Mouse (Mus musculus): Measurements from ENCODE around the gene Gpr89. TPM values are rescaled to one million over a fixed set of nuclear protein-coding genes. Genes with fewer than 3 reads are reported as not detected.

The Gpr89 gene
- polyA plus RNA-seq, 1 experiment, result 23.5 TPM

DNA sequence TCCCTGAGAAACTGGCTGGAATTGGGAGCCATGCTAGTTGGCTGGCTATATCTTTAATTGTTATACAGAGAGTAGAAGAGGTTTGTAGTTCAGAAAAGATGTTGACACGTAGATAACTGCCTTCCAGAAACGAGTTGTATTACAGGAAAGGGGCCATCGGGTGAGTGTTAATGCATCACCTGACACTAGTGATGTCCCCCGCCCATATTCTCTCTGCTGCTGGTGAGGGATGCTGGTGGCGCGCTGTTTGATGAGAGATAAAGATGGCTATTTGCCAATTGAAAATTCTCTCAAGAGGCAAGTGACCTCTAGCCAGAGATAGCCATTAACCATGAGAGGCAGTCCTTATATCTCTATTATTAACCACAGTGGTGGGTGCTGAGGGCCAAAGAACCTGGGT lies 52.6 kb downstream of the Gpr89 start:
- peaks cover 6% of the 10 kb centered on the region for H3K36me3 ChIP-seq (ENCODE audit: control insufficient read depth, insufficient read depth, low read length)
- no peak overlapping the region for H3K27ac ChIP-seq (ENCODE audit: insufficient read depth, low read depth, low read length)
- TF ChIP-seq POLR2A (IDR thresholded peaks at IDR 0.05; ENCODE audit: low read depth, low read length), result no peak
- TF ChIP-seq CTCF (IDR thresholded peaks at IDR 0.05; ENCODE audit: extremely low read depth, insufficient read length, insufficient replicate concordance, low read depth, low read length), result no peak
- peaks cover 12% of the 10 kb centered on the region for H3K4me1 ChIP-seq (ENCODE audit: control insufficient read depth, insufficient read depth, insufficient read length, low read length)
- H3K4me3 ChIP-seq (ENCODE audit: low read depth, low read length), result no peak overlapping the region
- 53% methylated on average over 6 of the region's 6 CpGs for WGBS
- no peaks in the 10 kb centered on the region for H3K27me3 ChIP-seq (ENCODE audit: control insufficient read depth, insufficient read depth, low read length)

- Histone ChIP-seq H3K36me3 (ENCODE audit: control insufficient read depth, insufficient read depth, low read length) (peaks cover 4% of the 10 kb centered on the region; the same call in 1 of the 2 replicates), H3K27me3 (ENCODE audit: control insufficient read depth, insufficient read depth, low read length) (no peaks in the 10 kb centered on the region), H3K27ac (ENCODE audit: insufficient read depth, low read depth, low read length) (no peak overlapping the region), H3K4me3 (ENCODE audit: low read depth, low read length) (no peak overlapping the region), H3K4me1 (ENCODE audit: control insufficient read depth, insufficient read depth, insufficient read length, low read length) (peaks cover 8% of the 10 kb centered on the region; the same call in 1 of the 2 replicates)
- no peak for TF ChIP-seq POLR2A (IDR thresholded peaks at IDR 0.05; ENCODE audit: low read depth, low read length)
- no peak for TF ChIP-seq CTCF (IDR thresholded peaks at IDR 0.05; ENCODE audit: extremely low read depth, insufficient read length, insufficient replicate concordance, low read depth, low read length)
- WGBS, result 63% methylated on average over 2 of the region's 2 CpGs
These were observed 55.9 kb downstream of the Gpr89 start for GRCm38 (mm10) chr3:96849168-96849727.

- Histone ChIP-seq H3K4me1 (ENCODE audit: control insufficient read depth, insufficient read depth, insufficient read length, low read length) (peaks cover 6% of the 10 kb centered on the region; the same call in 1 of the 2 replicates), H3K36me3 (ENCODE audit: control insufficient read depth, insufficient read depth, low read length) (peaks cover 4% of the 10 kb centered on the region; the same call in 1 of the 2 replicates), H3K27ac (ENCODE audit: insufficient read depth, low read depth, low read length) (no peak overlapping the region), H3K4me3 (ENCODE audit: low read depth, low read length) (no peak overlapping the region), H3K27me3 (ENCODE audit: control insufficient read depth, insufficient read depth, low read length) (no peaks in the 10 kb centered on the region)
- 73% methylated on average over 8 of the region's 8 CpGs for WGBS
- TF ChIP-seq POLR2A (IDR thresholded peaks at IDR 0.05; ENCODE audit: low read depth, low read length), result no peak
- no peak for TF ChIP-seq CTCF (IDR thresholded peaks at IDR 0.05; ENCODE audit: extremely low read depth, insufficient read length, insufficient replicate concordance, low read depth, low read length)
These were observed 56.7 kb downstream of the Gpr89 start for GRCm38 (mm10) chr3:96848470-96848869.

DNA sequence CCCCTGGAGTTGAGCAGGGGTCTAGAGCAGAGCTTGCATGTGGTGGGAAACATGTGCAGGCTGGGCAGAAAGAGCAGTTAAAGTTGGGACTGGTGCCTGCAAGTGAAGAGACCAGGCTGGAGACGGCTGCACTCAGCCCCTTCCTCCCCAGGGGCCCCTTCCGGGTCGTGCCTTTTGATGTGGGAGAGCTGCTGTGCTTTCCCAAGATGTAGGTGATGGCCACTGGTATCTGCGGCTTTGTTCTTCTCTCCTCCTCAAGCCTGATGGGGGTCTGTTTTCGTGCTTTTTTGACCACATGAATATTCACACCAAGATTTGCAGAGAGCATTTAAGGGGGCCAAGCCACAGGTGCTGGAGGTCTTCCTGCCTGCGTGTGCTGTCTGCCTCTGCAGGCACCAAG lies 57.5 kb downstream of the Gpr89 start:
- peaks cover 4% of the 10 kb centered on the region; the same call in 1 of the 2 replicates for H3K36me3 ChIP-seq (ENCODE audit: control insufficient read depth, insufficient read depth, low read length)
- no peaks in the 10 kb centered on the region for H3K27me3 ChIP-seq (ENCODE audit: control insufficient read depth, insufficient read depth, low read length)
- no peak overlapping the region for H3K4me3 ChIP-seq (ENCODE audit: low read depth, low read length)
- TF ChIP-seq POLR2A (IDR thresholded peaks at IDR 0.05; ENCODE audit: low read depth, low read length) (no peak), CTCF (IDR thresholded peaks at IDR 0.05; ENCODE audit: extremely low read depth, insufficient read length, insufficient replicate concordance, low read depth, low read length) (no peak)
- 0 out of 2 replicates have a peak overlapping the region, but pooled peaks have one; percentile 1 for H3K27ac ChIP-seq (ENCODE audit: insufficient read depth, low read depth, low read length)
- peaks cover 6% of the 10 kb centered on the region; the same call in 1 of the 2 replicates for H3K4me1 ChIP-seq (ENCODE audit: control insufficient read depth, insufficient read depth, insufficient read length, low read length)
- 46% methylated on average over 6 of the region's 6 CpGs for WGBS

DNA sequence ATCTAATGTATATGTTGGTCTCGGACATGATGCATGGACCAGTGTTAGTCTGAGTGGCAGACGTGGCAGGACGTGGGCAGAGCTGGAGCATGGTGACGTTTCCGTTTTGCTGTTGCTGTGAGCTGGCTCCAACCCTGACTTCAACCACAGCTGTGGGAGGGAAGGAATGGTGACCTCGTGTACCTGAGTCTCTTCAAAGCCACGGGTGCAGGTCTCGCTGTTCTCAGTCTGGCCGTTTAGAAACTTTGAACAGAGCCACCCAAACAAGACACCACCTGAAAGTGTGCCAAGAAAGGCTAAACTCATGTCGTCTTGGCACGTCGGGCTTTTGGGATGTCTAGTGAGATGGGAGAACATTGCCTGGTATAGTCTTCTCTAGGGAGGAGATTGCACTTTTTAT lies 58.2 kb downstream of the Gpr89 start:
- WGBS, result 73% methylated on average over 12 of the region's 12 CpGs
- Histone ChIP-seq H3K4me3 (ENCODE audit: low read depth, low read length) (no peak overlapping the region), H3K27ac (ENCODE audit: insufficient read depth, low read depth, low read length) (0 out of 2 replicates have a peak overlapping the region, but pooled peaks have one; percentile 1), H3K36me3 (ENCODE audit: control insufficient read depth, insufficient read depth, low read length) (peaks cover 4% of the 10 kb centered on the region; the same call in 1 of the 2 replicates), H3K4me1 (ENCODE audit: control insufficient read depth, insufficient read depth, insufficient read length, low read length) (peaks cover 6% of the 10 kb centered on the region; the same call in 1 of the 2 replicates), H3K27me3 (ENCODE audit: control insufficient read depth, insufficient read depth, low read length) (no peaks in the 10 kb centered on the region)
- no peak for TF ChIP-seq CTCF (IDR thresholded peaks at IDR 0.05; ENCODE audit: extremely low read depth, insufficient read length, insufficient replicate concordance, low read depth, low read length)
- no peak for TF ChIP-seq POLR2A (IDR thresholded peaks at IDR 0.05; ENCODE audit: low read depth, low read length)

GRCm38 (mm10) chr3:96845806-96846205 lies 59.3 kb downstream of the Gpr89 start:
- H3K4me1 ChIP-seq (ENCODE audit: control insufficient read depth, insufficient read depth, insufficient read length, low read length), result no peaks in the 10 kb centered on the region; the same call in 1 of the 2 replicates
- WGBS, result 55% methylated on average over 9 of the region's 9 CpGs
- no peak overlapping the region for H3K27ac ChIP-seq (ENCODE audit: insufficient read depth, low read depth, low read length)

DNA sequence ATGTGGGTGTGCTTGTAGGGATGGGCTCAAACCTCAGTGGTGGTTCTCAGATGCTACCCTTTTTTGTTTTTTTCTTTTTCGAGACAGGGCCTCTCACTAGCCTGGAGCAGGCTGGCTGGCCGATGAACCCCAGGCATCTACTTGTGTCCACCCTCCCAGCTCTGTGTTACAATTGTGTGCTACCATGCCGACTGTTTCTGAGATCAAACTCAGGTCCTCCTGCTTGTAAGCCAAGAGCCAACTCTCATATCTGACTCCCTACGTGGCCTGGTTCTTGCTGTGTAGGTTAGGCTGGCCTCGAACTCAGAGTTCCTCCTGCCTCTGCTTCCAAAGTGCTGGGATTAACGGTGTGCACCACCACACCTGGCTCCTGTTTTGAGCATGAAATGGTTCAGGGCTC lies 60.0 kb downstream of the Gpr89 start:
- no peaks in the 10 kb centered on the region; the same call in 1 of the 2 replicates for H3K4me1 ChIP-seq (ENCODE audit: control insufficient read depth, insufficient read depth, insufficient read length, low read length)
- H3K4me3 ChIP-seq (ENCODE audit: low read depth, low read length), result no peak overlapping the region
- WGBS, result 97% methylated on average over 6 of the region's 6 CpGs
- no peaks in the 10 kb centered on the region for H3K27me3 ChIP-seq (ENCODE audit: control insufficient read depth, insufficient read depth, low read length)
- H3K36me3 ChIP-seq (ENCODE audit: control insufficient read depth, insufficient read depth, low read length), result 0 out of 2 replicates have a peak, but pooled peaks cover 1% of the 10 kb centered on the region
- H3K27ac ChIP-seq (ENCODE audit: insufficient read depth, low read depth, low read length), result no peak overlapping the region
- TF ChIP-seq POLR2A (IDR thresholded peaks at IDR 0.05; ENCODE audit: low read depth, low read length), result no peak
- TF ChIP-seq CTCF (IDR thresholded peaks at IDR 0.05; ENCODE audit: extremely low read depth, insufficient read length, insufficient replicate concordance, low read depth, low read length), result no peak

More at GRCm38 (mm10) chr3:96845806-96846205, 59.3 kb downstream of the Gpr89 start:
- H3K27me3 ChIP-seq (ENCODE audit: control insufficient read depth, insufficient read depth, low read length), result no peaks in the 10 kb centered on the region
- TF ChIP-seq CTCF (IDR thresholded peaks at IDR 0.05; ENCODE audit: extremely low read depth, insufficient read length, insufficient replicate concordance, low read depth, low read length), result no peak
- peaks cover 1% of the 10 kb centered on the region; the same call in 1 of the 2 replicates for H3K36me3 ChIP-seq (ENCODE audit: control insufficient read depth, insufficient read depth, low read length)
- no peak overlapping the region for H3K4me3 ChIP-seq (ENCODE audit: low read depth, low read length)
